Mouse (Mus musculus): ENCODE measurements around the gene Rnf168.

GRCm38 (mm10) chr16:32332556-32333511 lies 55.6 kb downstream of the Rnf168 start:
- TF ChIP-seq CTCF (IDR thresholded peaks at IDR 0.05; ENCODE audit: low read depth) (no peak), EP300 (IDR thresholded peaks at IDR 0.05; ENCODE audit: low read depth) (no peak)

All from heart, postnatal 0 days (tissue).